Mouse (Mus musculus) fibroblast of lung, adult 2 months (primary cell): ENCODE measurements at regions not wholly inside any gene's neighbourhood (a gene's known extent, or its start where the extent isn't known, plus 50 kb on each side); places are given as distances from the start of the nearest gene placed in this dataset.

Source experiments
- DNase-seq: peaks from one replicate; pipeline ENCODE4 v3.0.0-alpha.2; 2011; ENCODE audit warnings: low read depth

- no peak for DNase-seq
Measured at GRCm38 (mm10) chrX:17026161-17026829, 114.7 kb upstream of the Ndp start.

GRCm38 (mm10) chrX:17017823-17018222 lies 106.2 kb upstream of the Ndp start:
- DNase-seq, result peak; percentile 12

GRCm38 (mm10) chrX:17009188-17009587 lies 97.6 kb upstream of the Ndp start:
- no peak for DNase-seq

- no peak for DNase-seq
Measured at GRCm38 (mm10) chrX:16998578-16998977, 87.0 kb upstream of the Ndp start.
